Mouse (Mus musculus): ENCODE measurements around the gene Gm21988. TPM values are rescaled to one million over a fixed set of nuclear protein-coding genes. Genes with fewer than 3 reads are reported as not detected.

Gm21988 gene
- polyA plus RNA-seq (2016; fragmentation: Nextera tagmentation; extraction: Ambion mirVana), result 10.0 and 14.5 TPM in 2 replicates

- H3K27me3 ChIP-seq (ENCODE audit: insufficient read depth, poor library complexity, severe bottlenecking), result no peaks in the 10 kb centered on the region
- peak; percentile 82 for DNase-seq (ENCODE audit: low spot score)
- 0% methylated on average over 35 of the region's 35 CpGs for WGBS
- peak within 1 kb of the TSS; percentile 98 for H3K4me3 ChIP-seq
- peaks cover 16% of the 10 kb centered on the region for H3K36me3 ChIP-seq
- peak within 1 kb of the TSS; percentile 97 for H3K27ac ChIP-seq
- H3K4me1 ChIP-seq (replicated peaks), result peaks cover 50% of the 10 kb centered on the region
- no peaks in the 10 kb centered on the region for H3K9me3 ChIP-seq
Measured at GRCm38 (mm10) chr11:70239541-70240279, at the start of gene Gm21988, which contains the start of gene Rnasek. Gm21988 (minus strand) TSS chr11:70239830. Rnasek (minus strand) TSS chr11:70239842.

GRCm38 (mm10) chr11:70289236-70289635 is 49.6 kb upstream of the Gm21988 start:
- H3K4me1 ChIP-seq (replicated peaks), result peaks cover 5% of the 10 kb centered on the region
- DNase-seq (ENCODE audit: low spot score), result no peak
- 37% methylated on average over 6 of the region's 6 CpGs for whole genome bisulfite sequencing

GRCm38 (mm10) chr11:70288102-70288501 is 48.5 kb upstream of the Gm21988 start:
- Histone ChIP-seq H3K36me3 (no peaks in the 10 kb centered on the region), H3K9me3 (no peaks in the 10 kb centered on the region), H3K27me3 (ENCODE audit: insufficient read depth, poor library complexity, severe bottlenecking) (no peaks in the 10 kb centered on the region), H3K4me1 (replicated peaks) (peaks cover 5% of the 10 kb centered on the region), H3K27ac (no peak overlapping the region), H3K4me3 (no peak overlapping the region)
- no peak for DNase-seq (ENCODE audit: low spot score)
- 88% methylated on average over 10 of the region's 10 CpGs for WGBS

More at GRCm38 (mm10) chr11:70289236-70289635, 49.6 kb upstream of the Gm21988 start:
- Histone ChIP-seq H3K9me3 (no peaks in the 10 kb centered on the region), H3K4me3 (no peak overlapping the region), H3K27ac (no peak overlapping the region), H3K36me3 (no peaks in the 10 kb centered on the region), H3K27me3 (ENCODE audit: insufficient read depth, poor library complexity, severe bottlenecking) (no peaks in the 10 kb centered on the region)

- Histone ChIP-seq H3K27ac (no peak overlapping the region), H3K27me3 (ENCODE audit: insufficient read depth, poor library complexity, severe bottlenecking) (no peaks in the 10 kb centered on the region), H3K4me1 (replicated peaks) (peaks cover 3% of the 10 kb centered on the region), H3K36me3 (no peaks in the 10 kb centered on the region), H3K4me3 (no peak overlapping the region), H3K9me3 (no peaks in the 10 kb centered on the region)
- 86% methylated on average over 5 of the region's 5 CpGs for WGBS
- no peak for DNase-seq (ENCODE audit: low spot score)
Measured at GRCm38 (mm10) chr11:70285686-70286085, 46.1 kb upstream of the Gm21988 start.

GRCm38 (mm10) chr11:70284757-70285156 is 45.1 kb upstream of the Gm21988 start:
- H3K27me3 ChIP-seq (ENCODE audit: insufficient read depth, poor library complexity, severe bottlenecking), result no peaks in the 10 kb centered on the region
- WGBS, result 86% methylated on average over 3 of the region's 3 CpGs
- H3K4me1 ChIP-seq (replicated peaks), result no peaks in the 10 kb centered on the region
- H3K27ac ChIP-seq, result no peak overlapping the region
- no peaks in the 10 kb centered on the region for H3K36me3 ChIP-seq
- no peaks in the 10 kb centered on the region for H3K9me3 ChIP-seq
- no peak overlapping the region for H3K4me3 ChIP-seq
- DNase-seq (ENCODE audit: low spot score), result no peak

- no peaks in the 10 kb centered on the region for H3K27me3 ChIP-seq (ENCODE audit: insufficient read depth, poor library complexity, severe bottlenecking)
- no peaks in the 10 kb centered on the region for H3K4me1 ChIP-seq (replicated peaks)
- H3K36me3 ChIP-seq, result no peaks in the 10 kb centered on the region
- no peak for DNase-seq (ENCODE audit: low spot score)
- no peak overlapping the region for H3K27ac ChIP-seq
- WGBS, result 87% methylated on average over 4 of the region's 4 CpGs
- no peak overlapping the region for H3K4me3 ChIP-seq
- H3K9me3 ChIP-seq, result no peaks in the 10 kb centered on the region
Measured at GRCm38 (mm10) chr11:70283666-70284065, 44.0 kb upstream of the Gm21988 start.

GRCm38 (mm10) chr11:70280441-70280840 is 40.8 kb upstream of the Gm21988 start:
- Histone ChIP-seq H3K27ac (no peak overlapping the region), H3K4me3 (no peak overlapping the region), H3K27me3 (ENCODE audit: insufficient read depth, poor library complexity, severe bottlenecking) (no peaks in the 10 kb centered on the region), H3K9me3 (no peaks in the 10 kb centered on the region), H3K36me3 (no peaks in the 10 kb centered on the region), H3K4me1 (replicated peaks) (no peaks in the 10 kb centered on the region)
- 76% methylated on average over 3 of the region's 3 CpGs for WGBS
- DNase-seq (ENCODE audit: low spot score), result no peak

- Histone ChIP-seq H3K9me3 (no peaks in the 10 kb centered on the region), H3K4me3 (no peak overlapping the region), H3K4me1 (replicated peaks) (no peaks in the 10 kb centered on the region), H3K27me3 (ENCODE audit: insufficient read depth, poor library complexity, severe bottlenecking) (no peaks in the 10 kb centered on the region), H3K36me3 (no peaks in the 10 kb centered on the region), H3K27ac (no peak overlapping the region)
- DNase-seq (ENCODE audit: low spot score), result no peak
- WGBS, result 81% methylated on average over 3 of the region's 3 CpGs
Measured at GRCm38 (mm10) chr11:70278961-70279360, 39.3 kb upstream of the Gm21988 start.

GRCm38 (mm10) chr11:70271641-70272040 is 32.0 kb upstream of the Gm21988 start:
- Histone ChIP-seq H3K9me3 (no peaks in the 10 kb centered on the region), H3K4me3 (no peak overlapping the region), H3K4me1 (replicated peaks) (no peaks in the 10 kb centered on the region), H3K27me3 (ENCODE audit: insufficient read depth, poor library complexity, severe bottlenecking) (no peaks in the 10 kb centered on the region; the same call in 1 of the 2 replicates), H3K36me3 (no peaks in the 10 kb centered on the region), H3K27ac (no peak overlapping the region)
- 89% methylated on average over 7 of the region's 7 CpGs for WGBS
- DNase-seq (ENCODE audit: low spot score), result no peak

- no peaks in the 10 kb centered on the region for H3K4me1 ChIP-seq (replicated peaks)
- H3K4me3 ChIP-seq, result no peak overlapping the region
- DNase-seq (ENCODE audit: low spot score), result no peak
- WGBS, result 87% methylated on average over 1 of the region's 1 CpGs
- no peaks in the 10 kb centered on the region for H3K9me3 ChIP-seq
- H3K36me3 ChIP-seq, result no peaks in the 10 kb centered on the region
- peaks cover 3% of the 10 kb centered on the region for H3K27me3 ChIP-seq (ENCODE audit: insufficient read depth, poor library complexity, severe bottlenecking)
- no peak overlapping the region for H3K27ac ChIP-seq
Measured at GRCm38 (mm10) chr11:70266405-70266804, 26.8 kb upstream of the Gm21988 start.

- DNase-seq (ENCODE audit: low spot score), result no peak
- H3K9me3 ChIP-seq, result no peaks in the 10 kb centered on the region
Measured at GRCm38 (mm10) chr11:70265819-70266218, 26.2 kb upstream of the Gm21988 start.

GRCm38 (mm10) chr11:70265252-70265651 is 25.6 kb upstream of the Gm21988 start:
- Histone ChIP-seq H3K4me1 (replicated peaks) (no peaks in the 10 kb centered on the region), H3K27ac (no peak overlapping the region), H3K36me3 (no peaks in the 10 kb centered on the region), H3K9me3 (no peaks in the 10 kb centered on the region), H3K27me3 (ENCODE audit: insufficient read depth, poor library complexity, severe bottlenecking) (peaks cover 3% of the 10 kb centered on the region), H3K4me3 (no peak overlapping the region)
- WGBS, result 61% methylated on average over 3 of the region's 3 CpGs
- DNase-seq (ENCODE audit: low spot score), result no peak

More at GRCm38 (mm10) chr11:70265819-70266218, 26.2 kb upstream of the Gm21988 start:
- Histone ChIP-seq H3K27me3 (ENCODE audit: insufficient read depth, poor library complexity, severe bottlenecking) (peaks cover 3% of the 10 kb centered on the region), H3K27ac (no peak overlapping the region), H3K36me3 (no peaks in the 10 kb centered on the region), H3K4me1 (replicated peaks) (no peaks in the 10 kb centered on the region), H3K4me3 (no peak overlapping the region)
- WGBS, result 76% methylated on average over 4 of the region's 4 CpGs

GRCm38 (mm10) chr11:70259035-70259434 is 19.4 kb upstream of the Gm21988 start:
- H3K27ac ChIP-seq, result no peak overlapping the region
- peaks cover 15% of the 10 kb centered on the region for H3K4me1 ChIP-seq (replicated peaks)
- peaks cover 27% of the 10 kb centered on the region for H3K27me3 ChIP-seq (ENCODE audit: insufficient read depth, poor library complexity, severe bottlenecking)
- no peaks in the 10 kb centered on the region for H3K9me3 ChIP-seq
- 96% methylated on average over 4 of the region's 4 CpGs for WGBS
- H3K36me3 ChIP-seq, result no peaks in the 10 kb centered on the region
- no peak overlapping the region for H3K4me3 ChIP-seq
- DNase-seq (ENCODE audit: low spot score), result no peak

Data from hindbrain, embryonic 10.5 days (tissue).